Mouse (Mus musculus) C2C12 (cell line): ENCODE measurements around the gene Banf2. TPM values are rescaled to one million over a fixed set of nuclear protein-coding genes. Genes with fewer than 3 reads are reported as not detected.

ENCODE experiments used
- H3K27me3 ChIP-seq: one replicate; pipeline ENCODE4 v1.6.1; 2011; ENCODE audit not compliant: control insufficient read depth, insufficient read depth, insufficient read length
- H3K36me3 ChIP-seq: one replicate; pipeline ENCODE4 v1.6.1; 2011; ENCODE audit not compliant: control insufficient read depth, insufficient read depth
- H3K4me3 ChIP-seq: one replicate; pipeline ENCODE4 v1.5.1; 2011; ENCODE audit warnings: mild to moderate bottlenecking, control low read depth; ENCODE audit not compliant: poor library complexity, insufficient read depth, severe bottlenecking
- H3K79me2 ChIP-seq: one replicate; pipeline ENCODE4 v1.6.1; 2011; ENCODE audit not compliant: control insufficient read depth, insufficient read depth
- H3K79me3 ChIP-seq: one replicate; pipeline ENCODE4 v1.6.1; 2011; ENCODE audit warnings: low read depth, control low read depth
- H3ac ChIP-seq: one replicate; pipeline ENCODE3; 2011; ENCODE audit warnings: low read depth; ENCODE audit not compliant: control insufficient read depth, insufficient read length
- CEBPB ChIP-seq: IDR thresholded peaks from one replicate; pipeline ENCODE4 v1.6.1; 2011; ENCODE audit warnings: low read depth, mild to moderate bottlenecking, control low read depth, moderate library complexity
- CTCF ChIP-seq: IDR thresholded peaks from one replicate; pipeline ENCODE4 v1.5.1; 2011; ENCODE audit not compliant: control insufficient read depth, insufficient read depth, insufficient read length
- FOSL1 ChIP-seq: IDR thresholded peaks from one replicate; pipeline ENCODE4 v1.8.0; 2011; ENCODE audit warnings: mild to moderate bottlenecking, low read length; ENCODE audit not compliant: poor library complexity, insufficient read depth, severe bottlenecking
- MAX ChIP-seq: IDR thresholded peaks from one replicate; pipeline ENCODE4 v1.6.1; 2011; ENCODE audit warnings: mild to moderate bottlenecking, control low read depth
- MYOD1 ChIP-seq: IDR thresholded peaks from one replicate; pipeline ENCODE4 v1.6.1; 2011; ENCODE audit warnings: low read depth; ENCODE audit not compliant: control insufficient read depth, insufficient read length
- MYOG ChIP-seq: IDR thresholded peaks from one replicate; pipeline ENCODE4 v1.6.1; 2011; ENCODE audit not compliant: control insufficient read depth, insufficient read length; ENCODE audit errors: extremely low read depth
- USF1 ChIP-seq: IDR thresholded peaks from one replicate; pipeline ENCODE4 v1.6.1; 2011; ENCODE audit warnings: low read depth, mild to moderate bottlenecking, control low read depth, moderate library complexity
- polyA plus RNA-seq: library from polyadenylated mRNA; unstranded; fragments of >200 nt; fragmentation: generic; extraction: Trizol; gene quantifications from one replicate; pipeline ENCODE4 v1.2.1, GENCODE M21; 2012; ENCODE audit warnings: missing spikeins

Gene Banf2
- polyA plus RNA-seq, 1 experiment, result not detected

DNA sequence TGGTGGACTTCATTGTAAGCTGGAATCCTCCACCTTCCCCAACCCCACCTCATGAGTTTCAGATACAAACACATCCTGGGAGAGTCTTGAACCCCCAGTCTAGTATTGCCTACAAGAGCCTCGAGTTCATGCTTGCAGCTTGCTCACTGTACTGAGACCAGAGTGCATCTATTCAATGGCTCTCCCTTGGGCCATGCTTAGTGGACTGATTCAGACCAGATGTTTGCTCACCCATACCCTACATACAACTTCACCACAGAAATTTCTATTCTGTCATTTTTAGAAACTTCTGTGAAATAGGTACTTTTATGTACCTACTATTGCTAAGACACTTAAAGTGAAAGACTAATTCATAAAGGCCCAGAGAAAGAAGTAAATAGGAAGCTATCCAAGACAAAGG is 39.9 kb upstream of the Banf2 start:
- peaks cover 81% of the 10 kb centered on the region for H3K79me3 ChIP-seq
- TF ChIP-seq CTCF (no peak), USF1 (no peak), CEBPB (no peak), MYOG (no peak), MAX (no peak), MYOD1 (no peak), FOSL1 (no peak)
- no peak overlapping the region for H3ac ChIP-seq
- H3K79me2 ChIP-seq, result peaks cover 93% of the 10 kb centered on the region
- peaks cover 16% of the 10 kb centered on the region for H3K36me3 ChIP-seq
- no peak overlapping the region for H3K4me3 ChIP-seq
- no peaks in the 10 kb centered on the region for H3K27me3 ChIP-seq

DNA sequence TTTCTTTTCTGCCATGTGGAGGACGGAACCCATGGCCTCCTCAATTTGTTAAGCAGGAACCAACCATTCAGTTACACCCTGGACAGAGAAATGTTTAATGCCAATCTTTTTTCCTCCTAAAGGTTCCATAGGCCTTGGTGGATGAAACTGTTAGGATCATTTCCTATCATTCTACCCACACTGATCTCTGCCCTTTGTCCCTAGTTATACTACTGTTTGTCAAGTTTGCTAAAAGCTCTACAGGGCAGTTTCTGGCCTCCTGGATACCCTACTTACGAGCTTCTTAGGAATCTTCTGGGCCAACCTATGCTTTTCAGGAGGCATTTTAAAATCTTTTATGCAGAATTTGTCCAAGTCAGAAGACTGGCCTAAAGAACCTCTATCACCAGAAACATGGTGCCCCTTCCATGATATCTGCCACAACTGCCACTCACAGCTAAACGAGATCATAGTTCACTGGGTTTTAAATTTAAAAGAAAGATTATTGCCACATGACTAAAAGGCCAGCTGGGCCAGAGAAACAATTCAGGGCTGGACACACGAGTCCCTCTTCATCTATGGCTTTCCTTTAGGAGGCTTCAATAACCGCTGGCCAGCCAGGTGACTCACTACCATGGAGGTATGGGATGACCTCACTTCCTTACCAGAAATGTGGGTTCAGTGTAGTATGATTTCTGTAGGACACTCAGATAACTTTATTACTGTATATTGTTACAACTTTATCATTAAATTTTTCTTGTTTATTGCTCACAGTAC is 30.5 kb upstream of the Banf2 start:
- Histone ChIP-seq H3K4me3 (no peak overlapping the region), H3ac (no peak overlapping the region), H3K79me2 (peaks cover 100% of the 10 kb centered on the region), H3K27me3 (no peaks in the 10 kb centered on the region), H3K79me3 (peaks cover 99% of the 10 kb centered on the region), H3K36me3 (peaks cover 33% of the 10 kb centered on the region)
- TF ChIP-seq CTCF, result no peak
- no peak for TF ChIP-seq MAX
- TF ChIP-seq MYOG, result no peak
- TF ChIP-seq FOSL1, result no peak
- no peak for TF ChIP-seq USF1
- no peak for TF ChIP-seq MYOD1

DNA sequence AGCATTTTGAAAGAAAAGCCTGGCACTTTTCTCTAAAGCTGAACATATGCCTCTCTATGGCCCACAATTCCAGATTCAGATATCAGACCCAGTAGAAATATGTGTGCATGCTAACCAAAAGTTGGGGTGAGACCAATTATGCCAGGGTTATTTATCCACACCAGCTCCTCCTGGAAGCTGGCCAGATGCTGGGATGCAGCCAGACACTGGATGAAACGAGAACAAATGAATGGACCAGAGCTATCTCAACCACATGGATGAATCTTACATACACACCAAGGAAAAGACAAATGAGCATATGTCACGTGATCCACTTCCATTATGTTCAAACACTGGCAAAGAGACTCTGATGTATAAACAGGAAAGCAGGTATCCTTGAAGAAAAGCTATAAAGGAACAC is 29.3 kb upstream of the Banf2 start:
- no peak overlapping the region for H3ac ChIP-seq
- H3K79me3 ChIP-seq, result peaks cover 99% of the 10 kb centered on the region
- TF ChIP-seq CTCF (no peak), USF1 (peak; percentile 30)
- H3K27me3 ChIP-seq, result no peaks in the 10 kb centered on the region
- no peak overlapping the region for H3K4me3 ChIP-seq
- peaks cover 100% of the 10 kb centered on the region for H3K79me2 ChIP-seq
- peaks cover 43% of the 10 kb centered on the region for H3K36me3 ChIP-seq

DNA sequence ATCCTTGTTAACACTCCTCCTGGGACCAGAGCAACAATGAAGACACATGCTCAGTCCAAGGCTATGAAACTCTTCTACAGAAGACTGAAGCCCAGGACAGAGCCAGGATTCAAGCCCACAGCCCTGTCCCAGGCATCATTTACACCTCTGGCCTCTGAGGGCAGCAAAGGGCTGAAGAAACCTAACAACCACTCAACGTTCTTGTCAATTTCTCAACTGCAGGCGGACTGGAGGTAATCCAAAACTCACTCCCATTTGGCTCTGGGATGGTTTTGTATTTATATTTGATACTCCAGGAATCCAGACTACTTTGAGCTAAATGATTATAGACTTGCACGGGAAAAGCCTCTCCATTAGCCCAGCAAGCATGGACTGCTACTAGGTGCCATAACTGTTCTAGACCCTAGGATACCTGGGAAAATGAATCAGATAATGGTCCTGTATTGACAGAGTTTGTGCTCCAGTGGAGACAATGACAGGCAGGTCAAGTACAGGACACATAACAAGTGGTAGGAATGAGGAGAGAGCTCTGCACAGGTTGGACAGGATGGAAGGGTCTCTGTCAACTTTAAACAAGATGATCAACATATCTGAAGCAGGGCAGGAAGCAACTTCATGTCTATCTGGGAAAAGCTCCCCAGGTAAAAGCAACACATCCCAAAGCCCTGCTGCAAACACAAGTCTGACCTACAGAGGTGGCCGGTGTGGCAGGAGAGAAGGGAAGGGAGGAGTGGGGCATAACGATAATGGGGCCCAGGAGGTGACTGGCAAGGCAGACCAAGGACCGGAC is 27.5 kb upstream of the Banf2 start:
- H3K27me3 ChIP-seq, result no peaks in the 10 kb centered on the region
- no peak overlapping the region for H3K4me3 ChIP-seq
- no peak for TF ChIP-seq CTCF
- TF ChIP-seq MYOG, result no peak
- no peak for TF ChIP-seq USF1
- no peak for TF ChIP-seq FOSL1
- no peak for TF ChIP-seq MYOD1
- TF ChIP-seq MAX, result no peak
- TF ChIP-seq CEBPB, result no peak
- H3K79me2 ChIP-seq, result peaks cover 100% of the 10 kb centered on the region
- no peak overlapping the region for H3ac ChIP-seq
- peaks cover 49% of the 10 kb centered on the region for H3K36me3 ChIP-seq
- H3K79me3 ChIP-seq, result peaks cover 96% of the 10 kb centered on the region

DNA sequence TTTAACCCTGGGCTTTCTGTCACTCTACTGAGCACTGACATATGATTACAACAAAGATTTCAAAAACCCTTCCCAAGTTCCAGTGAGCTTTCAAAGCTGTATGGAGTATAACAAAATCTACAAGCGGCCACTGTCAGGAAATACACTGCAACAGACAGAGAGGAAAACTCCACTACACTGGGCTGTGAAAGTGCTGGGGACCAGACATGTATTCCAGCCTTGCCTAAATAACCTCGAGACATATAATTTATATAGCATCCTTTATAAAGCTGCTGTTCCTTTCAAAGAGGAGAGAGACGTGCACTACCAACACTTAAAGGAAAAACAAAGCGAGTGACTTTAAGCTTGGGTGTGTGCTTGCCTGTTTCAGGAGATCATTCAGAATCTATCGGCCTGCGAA is 26.2 kb upstream of the Banf2 start:
- no peak overlapping the region for H3ac ChIP-seq
- peaks cover 84% of the 10 kb centered on the region for H3K79me3 ChIP-seq
- peaks cover 46% of the 10 kb centered on the region for H3K36me3 ChIP-seq
- TF ChIP-seq CEBPB (no peak), MAX (no peak), CTCF (no peak), FOSL1 (no peak), MYOD1 (no peak), USF1 (no peak), MYOG (no peak)
- H3K79me2 ChIP-seq, result peaks cover 92% of the 10 kb centered on the region
- H3K27me3 ChIP-seq, result no peaks in the 10 kb centered on the region
- H3K4me3 ChIP-seq, result no peak overlapping the region
